Mouse (Mus musculus): Measurements from ENCODE around the gene Fhit.

The Fhit gene

GRCm38 (mm10) chr14:10122176-10122575 is 1039.7 kb downstream of the Fhit start:
- DNase-seq: no peak

GRCm38 (mm10) chr14:10096236-10096635 is 1065.6 kb downstream of the Fhit start:
- DNase-seq: no peak

- DNase-seq: no peak
These were observed 1082.8 kb downstream of the Fhit start for GRCm38 (mm10) chr14:10079062-10079461.

GRCm38 (mm10) chr14:10049947-10050346 is 1111.9 kb downstream of the Fhit start:
- no peak for DNase-seq

- no peak for DNase-seq
These were observed 1114.6 kb downstream of the Fhit start for GRCm38 (mm10) chr14:10047123-10047783.

GRCm38 (mm10) chr14:10046336-10047122 is 1115.3 kb downstream of the Fhit start:
- no peak for DNase-seq

- DNase-seq: no peak
These were observed 1123.8 kb downstream of the Fhit start for GRCm38 (mm10) chr14:10038021-10038420.

GRCm38 (mm10) chr14:10036685-10037215 is 1125.1 kb downstream of the Fhit start:
- DNase-seq: no peak

- DNase-seq: no peak
These were observed 1126.2 kb downstream of the Fhit start for GRCm38 (mm10) chr14:10035682-10036081.

- DNase-seq: no peak
These were observed 1126.6 kb downstream of the Fhit start for GRCm38 (mm10) chr14:10035270-10035669.

- no peak for DNase-seq
These were observed 1138.5 kb downstream of the Fhit start for GRCm38 (mm10) chr14:10023382-10023781.

- no peak for DNase-seq
These were observed 1139.5 kb downstream of the Fhit start for GRCm38 (mm10) chr14:10022304-10022703.

- DNase-seq: no peak
These were observed 1141.3 kb downstream of the Fhit start for GRCm38 (mm10) chr14:10020400-10021140.

GRCm38 (mm10) chr14:10013817-10014266 is 1148.0 kb downstream of the Fhit start:
- DNase-seq: no peak

- no peak for DNase-seq
These were observed 1148.6 kb downstream of the Fhit start for GRCm38 (mm10) chr14:10013003-10013816.

GRCm38 (mm10) chr14:10006278-10006677 is 1155.6 kb downstream of the Fhit start:
- DNase-seq: no peak

GRCm38 (mm10) chr14:10003847-10004246 is 1158.0 kb downstream of the Fhit start:
- no peak for DNase-seq

- DNase-seq: no peak
These were observed 1171.2 kb downstream of the Fhit start for GRCm38 (mm10) chr14:9990677-9991076.

GRCm38 (mm10) chr14:9976934-9977510 is 1184.8 kb downstream of the Fhit start:
- no peak for DNase-seq

- no peak for DNase-seq
These were observed 1187.4 kb downstream of the Fhit start for GRCm38 (mm10) chr14:9974402-9974801.

- DNase-seq: no peak
These were observed 1198.0 kb downstream of the Fhit start for GRCm38 (mm10) chr14:9963853-9964252.

GRCm38 (mm10) chr14:9960396-9960795 is 1201.4 kb downstream of the Fhit start:
- no peak for DNase-seq
